Mouse (Mus musculus) heart, postnatal 0 days (tissue): ENCODE results near the gene Ypel3. TPM values are rescaled to one million over a fixed set of nuclear protein-coding genes. Genes with fewer than 3 reads are reported as not detected.

ENCODE experiments used
- ATAC-seq: fragments of 200-750 bp; cut with Nextera tagmentation; 2 replicates; pipeline ENCODE4 v1.8.0; 2017; ENCODE audit warnings: low read depth, moderate number of reproducible peaks, moderate library complexity; ENCODE audit not compliant: insufficient read depth
- DNase-seq: peaks from one replicate; pipeline ENCODE4 v3.0.0-alpha.2; 2016; ENCODE audit warnings: low spot score
- H3K27ac ChIP-seq: fragments of 300-500 bp; sonication (generic); 2 replicates; pipeline ENCODE4 v1.5.1; 2014; ENCODE audit warnings: low read depth, mild to moderate bottlenecking
- H3K27me3 ChIP-seq: fragments of 300-500 bp; sonication (generic); 2 replicates; pipeline ENCODE4 v1.6.1; 2014; ENCODE audit warnings: low read length, mixed read lengths; ENCODE audit not compliant: control insufficient read depth, insufficient read depth
- H3K36me3 ChIP-seq: fragments of 300-500 bp; sonication (generic); replicated peaks from 2 replicates; pipeline ENCODE4 v1.6.1; 2014; ENCODE audit warnings: low read length, mixed read lengths; ENCODE audit not compliant: control insufficient read depth, insufficient read depth
- H3K4me1 ChIP-seq: fragments of 300-500 bp; sonication (generic); 2 replicates; pipeline ENCODE4 v1.6.1; 2014; ENCODE audit warnings: antibody characterized with exemption; ENCODE audit not compliant: control insufficient read depth, insufficient read depth
- H3K4me2 ChIP-seq: fragments of 300-500 bp; sonication (generic); 2 replicates; pipeline ENCODE4 v1.6.1; 2014; ENCODE audit warnings: low read depth, mild to moderate bottlenecking, low read length, moderate library complexity
- H3K4me3 ChIP-seq: fragments of 300-500 bp; sonication (generic); 2 replicates; pipeline ENCODE4 v1.5.1; 2014; ENCODE audit warnings: low read depth, low read length
- H3K9ac ChIP-seq: fragments of 300-500 bp; sonication (generic); replicated peaks from 2 replicates; pipeline ENCODE4 v1.6.1; 2014; ENCODE audit warnings: low read depth, low read length, mixed read lengths
- H3K9me3 ChIP-seq: fragments of 300-500 bp; sonication (generic); replicated peaks from 2 replicates; pipeline ENCODE4 v1.6.1; 2016; ENCODE audit warnings: low read length; ENCODE audit not compliant: control insufficient read depth
- CTCF ChIP-seq: IDR thresholded peaks from 2 replicates; pipeline ENCODE4 v1.5.1; 2016; ENCODE audit warnings: antibody characterized with exemption, control low read depth, low read depth
- EP300 ChIP-seq: IDR thresholded peaks from 2 replicates; pipeline ENCODE4 v1.6.1; 2016; ENCODE audit warnings: antibody characterized with exemption, low read depth
- WGBS: fragments of 180-500 bp; shearing (Covaris S2); extraction: QIAGEN DNeasy Blood & Tissue Kit; methylation state at CpG from one replicate; pipeline ENCODE4 v1.1.7; 2014; 5-methylcytosine and 5-hydroxymethylcytosine counted together
- polyA plus RNA-seq: library from polyadenylated mRNA; unstranded; fragments of >200 nt; fragmentation: Nextera tagmentation; extraction: Ambion mirVana; gene quantifications from 2 replicates; pipeline ENCODE4 v1.2.1, GENCODE M21; 2015
- total RNA-seq: library from RNA; depleted of rRNA; stranded (reverse); fragments of >200 nt; gene quantifications from 2 replicates; pipeline ENCODE4 v1.2.3, GENCODE M21; 2014; ENCODE audit warnings: low replicate concordance

Gene Ypel3
- total and polyA plus RNA-seq, 2 experiments from 2014 or later, result 84.1 to 146 TPM

DNA sequence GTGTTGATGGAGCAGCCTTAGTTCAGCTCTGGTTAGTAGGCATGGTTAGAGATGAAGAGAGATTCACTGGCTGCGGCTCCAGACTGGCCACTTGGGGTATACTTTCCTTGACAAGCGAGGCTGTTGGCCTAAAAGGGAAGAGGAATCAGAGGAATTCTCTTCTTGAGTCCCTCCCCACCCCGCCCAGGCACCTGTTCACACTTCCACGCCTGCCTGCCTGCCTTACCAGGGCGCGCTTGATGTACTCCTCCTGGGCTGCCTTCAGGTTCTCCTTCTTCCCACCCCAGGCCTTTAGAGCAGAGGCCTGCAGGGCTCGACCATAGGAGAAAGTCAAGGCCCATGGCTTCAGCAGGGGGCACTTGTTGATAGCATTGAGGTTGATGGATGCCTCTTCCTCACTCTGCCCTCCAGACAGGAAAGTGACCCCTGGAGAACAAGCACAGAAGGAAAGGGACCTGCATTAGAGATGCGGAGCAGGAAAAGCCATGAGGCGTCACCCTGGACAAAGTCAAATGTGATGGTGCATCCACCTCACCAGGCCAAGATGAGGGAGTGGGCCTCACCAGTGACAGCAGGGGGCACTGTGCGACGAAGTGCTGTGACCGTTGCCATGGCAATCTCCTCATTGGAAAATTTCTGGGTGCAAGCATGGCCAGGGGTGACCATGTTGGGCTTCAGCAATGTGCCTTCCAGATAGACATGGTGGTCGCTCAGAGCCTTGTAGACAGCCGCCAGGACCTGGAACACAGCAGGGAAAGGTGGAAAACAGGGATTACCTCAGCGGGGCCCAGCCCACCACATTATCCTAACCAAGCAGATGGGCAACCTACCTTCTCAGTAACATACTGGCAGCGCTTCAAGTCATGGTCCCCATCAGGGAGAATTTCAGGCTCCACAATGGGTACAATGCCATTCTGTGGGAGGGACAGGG is 18.9 kb downstream of the Ypel3 start:
- Histone ChIP-seq H3K4me3 (no peak overlapping the region), H3K27ac (no peak overlapping the region)
- DNase-seq, result no peak

GRCm38 (mm10) chr7:126796350-126796932 is 19.7 kb downstream of the Ypel3 start:
- H3K4me1 ChIP-seq, result peaks cover 22% of the 10 kb centered on the region
- peak overlapping the region; percentile 81 for H3K4me2 ChIP-seq
- ATAC-seq, result no peak
- no peaks in the 10 kb centered on the region for H3K27me3 ChIP-seq
- peak overlapping the region; percentile 83 for H3K4me3 ChIP-seq
- H3K27ac ChIP-seq, result no peak overlapping the region
- no peak overlapping the region for H3K9ac ChIP-seq
- H3K36me3 ChIP-seq, result peaks cover 31% of the 10 kb centered on the region
- no peak for DNase-seq
- no peaks in the 10 kb centered on the region for H3K9me3 ChIP-seq
- TF ChIP-seq EP300, result no peak
- 0 out of 2 replicates have a peak, but pooled peaks have one; percentile 16 for TF ChIP-seq CTCF
- 46% methylated on average over 8 of the region's 8 CpGs for WGBS

More for the DNA sequence above, 18.9 kb downstream of the Ypel3 start:
- WGBS, result 73% methylated on average over 16 of the region's 16 CpGs
- no peaks in the 10 kb centered on the region for H3K27me3 ChIP-seq
- H3K36me3 ChIP-seq, result peaks cover 31% of the 10 kb centered on the region
- H3K4me2 ChIP-seq, result no peak overlapping the region
- TF ChIP-seq EP300 (no peak), CTCF (no peak)
- no peak for ATAC-seq
- H3K9ac ChIP-seq, result no peak overlapping the region
- no peaks in the 10 kb centered on the region for H3K9me3 ChIP-seq
- peaks cover 27% of the 10 kb centered on the region for H3K4me1 ChIP-seq

GRCm38 (mm10) chr7:126797411-126798126 is 20.8 kb downstream of the Ypel3 start, which contains the start of gene Fam57b:
Gene Fam57b, plus strand, starts transcription at chr7:126797668.
- H3K9me3 ChIP-seq, result no peaks in the 10 kb centered on the region
- H3K4me1 ChIP-seq, result peaks cover 22% of the 10 kb centered on the region
- H3K4me2 ChIP-seq, result peak within 1 kb of the TSS; percentile 81
- H3K36me3 ChIP-seq, result peaks cover 31% of the 10 kb centered on the region
- peak within 1 kb of the TSS; percentile 84 for H3K9ac ChIP-seq
- H3K4me3 ChIP-seq, result peak within 1 kb of the TSS; percentile 83
- no peaks in the 10 kb centered on the region for H3K27me3 ChIP-seq
- H3K27ac ChIP-seq, result peak within 1 kb of the TSS; percentile 97
- peak; percentile 48; the same call in 1 of the 2 replicates for TF ChIP-seq EP300
- TF ChIP-seq CTCF, result no peak
- DNase-seq, result peak; percentile 69
- WGBS, result 2% methylated on average over 21 of the region's 21 CpGs
- ATAC-seq, result peak; percentile 7; the same call in 1 of the 2 replicates

DNA sequence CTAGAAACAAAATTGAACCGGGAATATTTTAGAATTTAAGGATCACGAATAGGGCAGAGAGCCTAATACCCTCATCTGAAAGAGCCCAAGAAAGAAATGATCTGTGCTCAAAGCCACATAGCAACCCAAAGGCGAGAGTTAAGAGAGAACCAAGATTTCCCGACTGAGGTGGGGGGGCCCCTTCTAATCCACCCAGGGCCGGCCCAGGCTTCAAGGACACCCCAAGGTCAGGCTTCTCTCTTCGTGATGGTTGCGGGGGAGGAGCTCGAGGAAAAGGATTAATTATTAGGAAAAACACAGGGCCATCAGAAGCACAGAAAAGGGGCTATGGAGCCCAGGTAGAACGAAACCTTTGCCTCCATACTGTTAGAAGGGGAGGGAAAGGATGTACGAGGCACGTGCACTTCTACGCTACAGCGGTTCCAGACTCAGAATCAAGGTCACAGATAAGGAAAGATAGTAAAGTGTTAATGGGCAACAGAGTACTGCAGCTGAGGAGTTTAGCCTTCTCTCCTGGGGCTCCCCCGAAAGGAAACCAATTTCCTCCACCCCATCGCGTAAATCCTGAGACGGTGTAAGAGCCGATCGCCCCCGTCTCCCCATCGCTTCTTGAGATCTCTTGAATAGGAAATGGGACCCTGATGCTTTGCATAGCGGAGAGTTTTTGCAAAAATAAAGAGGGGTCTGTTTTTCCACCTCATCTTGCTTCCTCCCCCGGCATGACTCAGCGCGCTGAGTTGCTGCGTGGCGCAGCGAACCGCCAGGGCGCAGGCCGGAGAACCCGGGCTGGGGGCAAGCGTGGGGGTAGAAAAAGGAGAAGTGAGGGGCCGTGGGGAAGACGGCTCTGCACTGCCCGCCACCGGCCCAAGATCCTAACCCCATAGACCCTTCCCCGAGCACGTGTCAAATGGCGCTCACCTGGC is 21.6 kb downstream of the Ypel3 start:
- peaks cover 32% of the 10 kb centered on the region for H3K36me3 ChIP-seq
- peak overlapping the region; percentile 84 for H3K9ac ChIP-seq
- peak overlapping the region; percentile 97 for H3K27ac ChIP-seq
- no peaks in the 10 kb centered on the region for H3K27me3 ChIP-seq
- under 1% methylated on average over 40 of the region's 40 CpGs for WGBS
- TF ChIP-seq CTCF, result no peak
- TF ChIP-seq EP300, result peak; percentile 42; the same call in 1 of the 2 replicates
- DNase-seq, result no peak
- peaks cover 22% of the 10 kb centered on the region for H3K4me1 ChIP-seq
- no peaks in the 10 kb centered on the region for H3K9me3 ChIP-seq
- peak overlapping the region; percentile 81 for H3K4me2 ChIP-seq
- ATAC-seq, result no peak
- peak overlapping the region; percentile 83 for H3K4me3 ChIP-seq
